Mouse (Mus musculus) CH12.LX (cell line): Measurements from ENCODE around the gene Thsd4. TPM values are rescaled to one million over a fixed set of nuclear protein-coding genes. Genes with fewer than 3 reads are reported as not detected.
"Not testable (repeated sequence)": the region's sequence is repeated elsewhere in the genome, so short reads cannot be mapped to it uniquely, and the experiment has no call there.

Experiments used
- DNase-seq: peaks from one replicate; pipeline ENCODE4 v3.0.0-alpha.2; 2013; ENCODE audit errors: extremely low read depth
- H3K27ac ChIP-seq: 2 replicates; pipeline ENCODE4 v1.5.1; 2012; ENCODE audit warnings: low read depth, mild to moderate bottlenecking, control low read depth, moderate library complexity; ENCODE audit not compliant: insufficient read depth
- H3K27me3 ChIP-seq: replicated peaks from 2 replicates; pipeline ENCODE3; 2012; ENCODE audit warnings: inconsistent platforms
- H3K36me3 ChIP-seq, 2 experiments: replicated peaks in 1 of 2; 2 replicates each; pipeline versions ENCODE3 to v1.6.1; 2012; ENCODE audit warnings: inconsistent platforms in 1 of 2, low read length in 1 of 2, mild to moderate bottlenecking in 1 of 2, mixed read lengths in 1 of 2, moderate library complexity in 1 of 2; ENCODE audit not compliant: control insufficient read depth in 1 of 2, insufficient read depth in 1 of 2
- H3K4me1 ChIP-seq, 2 experiments: 2 replicates each; pipeline ENCODE4 v1.6.1; 2012; ENCODE audit warnings: inconsistent platforms in 1 of 2, moderate library complexity in 1 of 2; ENCODE audit not compliant: insufficient read depth in 2 of 2, control insufficient read depth in 1 of 2
- H3K4me2 ChIP-seq: 2 replicates; pipeline ENCODE4 v1.6.1; 2012; ENCODE audit warnings: low read depth, mild to moderate bottlenecking, control low read depth; ENCODE audit not compliant: poor library complexity, insufficient read depth, severe bottlenecking
- H3K4me3 ChIP-seq, 3 experiments: fragments of 150-350 bp in 1 of 3; sonication (generic) in 1 of 3; replicated peaks in 1 of 3; 2 replicates each; pipeline versions ENCODE3 to v1.5.1; 2011 to 2012; ENCODE audit warnings: low read depth in 2 of 3, low read length in 2 of 3, mild to moderate bottlenecking in 2 of 3, moderate library complexity in 2 of 3, control low read depth in 1 of 3, improper control_type of control experiment in 1 of 3, inconsistent platforms in 1 of 3, mixed read lengths in 1 of 3; ENCODE audit not compliant: poor library complexity in 1 of 3
- H3K79me2 ChIP-seq: replicated peaks from 2 replicates; pipeline ENCODE4 v1.6.1; 2012; ENCODE audit warnings: mild to moderate bottlenecking, moderate library complexity; ENCODE audit not compliant: control insufficient read depth, poor library complexity, insufficient read depth, severe bottlenecking; ENCODE audit errors: extremely low read depth
- H3K9ac ChIP-seq: 2 replicates; pipeline ENCODE4 v1.6.1; 2012; ENCODE audit warnings: low read depth, mild to moderate bottlenecking, control low read depth, moderate library complexity; ENCODE audit not compliant: insufficient read depth
- H3K9me3 ChIP-seq: replicated peaks from 2 replicates; pipeline ENCODE3; 2012; ENCODE audit warnings: low read length, inconsistent platforms, mixed read lengths
- BHLHE40 ChIP-seq: IDR thresholded peaks from 2 replicates; pipeline ENCODE4 v1.6.1; 2011; ENCODE audit warnings: mild to moderate bottlenecking, low read depth, low read length, improper control_type of control experiment
- CHD1 ChIP-seq: IDR thresholded peaks from 2 replicates; pipeline ENCODE4 v1.6.1; 2012; ENCODE audit warnings: low read depth, low read length, improper control_type of control experiment, inconsistent platforms
- E2F4 ChIP-seq: IDR thresholded peaks from 2 replicates; pipeline ENCODE4 v1.6.1; 2011; ENCODE audit warnings: low read depth, low read length, improper control_type of control experiment; ENCODE audit not compliant: insufficient replicate concordance
- EP300 ChIP-seq: IDR thresholded peaks from 2 replicates; pipeline ENCODE4 v1.6.1; 2011; ENCODE audit warnings: low read length, improper control_type of control experiment
- MAFK ChIP-seq: IDR thresholded peaks from 2 replicates; pipeline ENCODE4 v1.6.1; 2011; ENCODE audit warnings: low read length, improper control_type of control experiment; ENCODE audit not compliant: insufficient replicate concordance
- MEF2A ChIP-seq: IDR thresholded peaks from 2 replicates; pipeline ENCODE4 v1.6.1; 2014; ENCODE audit warnings: low read depth, mild to moderate bottlenecking, inconsistent platforms, low read length, improper control_type of control experiment, borderline replicate concordance
- MYC ChIP-seq: IDR thresholded peaks from 2 replicates; pipeline ENCODE4 v1.6.1; 2011; ENCODE audit warnings: low read depth, mild to moderate bottlenecking, improper control_type of control experiment, low read length
- NELFE ChIP-seq: IDR thresholded peaks from 2 replicates; pipeline ENCODE4 v1.6.1; 2011; ENCODE audit warnings: low read depth, low read length, improper control_type of control experiment
- NRF1 ChIP-seq: IDR thresholded peaks from 2 replicates; pipeline ENCODE4 v1.6.1; 2014; ENCODE audit warnings: low read depth, mild to moderate bottlenecking, inconsistent platforms, low read length, improper control_type of control experiment, moderate library complexity
- POLR2AphosphoS2 ChIP-seq: IDR thresholded peaks from 2 replicates; pipeline ENCODE4 v1.6.1; 2011; ENCODE audit warnings: low read depth, low read length, improper control_type of control experiment
- RAD21 ChIP-seq: IDR thresholded peaks from 2 replicates; pipeline ENCODE4 v1.6.1; 2011; ENCODE audit warnings: low read depth, mild to moderate bottlenecking, low read length, improper control_type of control experiment, moderate library complexity
- SMC3 ChIP-seq: IDR thresholded peaks from 2 replicates; pipeline ENCODE4 v1.6.1; 2011; ENCODE audit warnings: low read depth, low read length, improper control_type of control experiment
- TBP ChIP-seq: conservative IDR thresholded peaks from 2 replicates; pipeline ENCODE4 v1.6.1; 2011; ENCODE audit warnings: low read depth, low read length, improper control_type of control experiment
- TCF12 ChIP-seq: IDR thresholded peaks from 2 replicates; pipeline ENCODE4 v1.6.1; 2014; ENCODE audit warnings: low read depth, mild to moderate bottlenecking, inconsistent platforms, low read length, improper control_type of control experiment
- UBTF ChIP-seq: IDR thresholded peaks from 2 replicates; pipeline ENCODE4 v1.6.1; 2012; ENCODE audit warnings: low read depth, mild to moderate bottlenecking, inconsistent platforms, low read length, improper control_type of control experiment, moderate library complexity
- USF2 ChIP-seq: conservative IDR thresholded peaks from 2 replicates; pipeline ENCODE4 v1.6.1; 2011; ENCODE audit warnings: low read depth, low read length, improper control_type of control experiment
- ZC3H11A ChIP-seq: IDR thresholded peaks from 2 replicates; pipeline ENCODE4 v1.6.1; 2012; ENCODE audit warnings: low read depth, mild to moderate bottlenecking, inconsistent platforms, low read length, improper control_type of control experiment
- ZMIZ1 ChIP-seq: IDR thresholded peaks from 2 replicates; pipeline ENCODE4 v1.6.1; 2012; ENCODE audit warnings: low read depth, mild to moderate bottlenecking, inconsistent platforms, low read length, improper control_type of control experiment
- ZNF384 ChIP-seq: IDR thresholded peaks from 2 replicates; pipeline ENCODE4 v1.6.1; 2012; ENCODE audit warnings: low read depth, low read length, improper control_type of control experiment, inconsistent platforms
- dilution Hi-C: fragments of 300-500 bp; cut with MboI; formaldehyde crosslinking; loops from 2 replicates; pipeline ENCODE4 v1.14.3; 2020; ENCODE audit warnings: low sequenced_read_pairs; ENCODE audit not compliant: extremely low pct_unique_long_range_greater_than_20kb, extremely low pct_ligation_motif_present
- in situ Hi-C: fragments of 300-500 bp; cut with MboI; formaldehyde crosslinking; loops from 3 replicates; pipeline ENCODE4 v1.14.3; 2019; ENCODE audit warnings: low sequenced_read_pairs, low pct_ligation_motif_present, low pct_unique_long_range_greater_than_20kb, mixed read lengths
- polyA plus RNA-seq: library from polyadenylated mRNA; unstranded; fragments of >175 nt; gene quantifications from 2 replicates; pipeline ENCODE4 v1.2.1, GENCODE M21; 2012; ENCODE audit warnings: low read depth; ENCODE audit not compliant: insufficient read length
- total RNA-seq, 2 experiments: library from RNA; depleted of rRNA; stranded (reverse); fragments of 300-350 nt in 1 of 2; fragments of >200 nt in 1 of 2; gene quantifications; 2 replicates each; pipeline ENCODE4 v1.2.3; 2012 to 2014

Thsd4 gene
- total and polyA plus RNA-seq, 3 experiments = not detected

DNA sequence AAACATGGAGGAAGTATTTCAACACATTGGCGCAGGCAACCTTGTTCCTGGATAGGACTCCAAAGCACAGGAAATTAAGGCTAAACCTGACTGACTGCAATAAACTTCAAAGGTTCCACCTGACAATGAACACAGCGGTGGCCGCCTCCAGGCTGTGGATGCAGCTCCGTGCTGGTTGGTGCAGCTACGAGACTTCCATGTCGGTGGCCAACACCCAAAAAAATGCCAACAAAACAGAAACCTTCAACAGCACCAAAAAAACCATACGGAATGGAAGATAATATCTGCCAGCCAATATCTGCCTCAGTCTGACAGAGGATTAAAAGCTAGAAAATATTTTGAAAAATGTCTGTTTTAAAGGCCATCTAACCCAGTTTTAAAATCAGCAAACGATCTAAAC is 583.3 kb downstream of the Thsd4 start:
- dilution Hi-C loops (no loop called here), in situ Hi-C loops (no loop called here)
- no peak overlapping the region for H3K4me2 ChIP-seq
- H3K27me3 ChIP-seq = no peaks in the 10 kb centered on the region
- no peak overlapping the region for H3K4me3 ChIP-seq
- no peak overlapping the region for H3K9ac ChIP-seq
- no peaks in the 10 kb centered on the region for H3K9me3 ChIP-seq
- no peak overlapping the region for H3K27ac ChIP-seq
- no peak for DNase-seq
- peaks cover 7 to 31% of the 10 kb centered on the region in 2 experiments for H3K4me1 ChIP-seq
- TF ChIP-seq MEF2A (no peak), POLR2AphosphoS2 (no peak), E2F4 (no peak), SMC3 (no peak), ZC3H11A (no peak), NELFE (no peak), TCF12 (no peak), TBP (no peak), EP300 (no peak), CHD1 (no peak), ZNF384 (no peak), MYC (no peak), BHLHE40 (no peak), RAD21 (no peak), UBTF (no peak), NRF1 (no peak), MAFK (no peak), USF2 (no peak), ZMIZ1 (no peak)
- H3K36me3 ChIP-seq = peaks cover 0 to 2% of the 10 kb centered on the region in 2 experiments
- no peaks in the 10 kb centered on the region for H3K79me2 ChIP-seq

GRCm38 (mm10) chr9:59935866-59936265 is 586.0 kb downstream of the Thsd4 start:
- H3K4me2 ChIP-seq, H3K9ac ChIP-seq, H3K36me3 ChIP-seq, H3K79me2 ChIP-seq, dilution Hi-C loops, H3K27me3 ChIP-seq, in situ Hi-C loops, DNase-seq, H3K9me3 ChIP-seq, H3K27ac ChIP-seq, H3K4me3 ChIP-seq: not testable (repeated sequence)
- peak; percentile 22 for TF ChIP-seq ZNF384
- H3K4me1 ChIP-seq = peaks cover 4 to 15% of the 10 kb centered on the region in 2 experiments; a peak in 3 of 4 replicates
